Mouse (Mus musculus) heart, postnatal 0 days (tissue): ENCODE data around the gene Ctcf. TPM values are rescaled to one million over a fixed set of nuclear protein-coding genes. Genes with fewer than 3 reads are reported as not detected.

Experiments used
- ATAC-seq: fragments of 200-750 bp; cut with Nextera tagmentation; 2 replicates; pipeline ENCODE4 v1.8.0; 2017; ENCODE audit warnings: low read depth, moderate number of reproducible peaks, moderate library complexity; ENCODE audit not compliant: insufficient read depth
- DNase-seq: peaks from one replicate; pipeline ENCODE4 v3.0.0-alpha.2; 2016; ENCODE audit warnings: low spot score
- H3K27ac ChIP-seq: fragments of 300-500 bp; sonication (generic); 2 replicates; pipeline ENCODE4 v1.5.1; 2014; ENCODE audit warnings: low read depth, mild to moderate bottlenecking
- H3K27me3 ChIP-seq: fragments of 300-500 bp; sonication (generic); 2 replicates; pipeline ENCODE4 v1.6.1; 2014; ENCODE audit warnings: low read length, mixed read lengths; ENCODE audit not compliant: control insufficient read depth, insufficient read depth
- H3K36me3 ChIP-seq: fragments of 300-500 bp; sonication (generic); replicated peaks from 2 replicates; pipeline ENCODE4 v1.6.1; 2014; ENCODE audit warnings: low read length, mixed read lengths; ENCODE audit not compliant: control insufficient read depth, insufficient read depth
- H3K4me1 ChIP-seq: fragments of 300-500 bp; sonication (generic); 2 replicates; pipeline ENCODE4 v1.6.1; 2014; ENCODE audit warnings: antibody characterized with exemption; ENCODE audit not compliant: control insufficient read depth, insufficient read depth
- H3K4me2 ChIP-seq: fragments of 300-500 bp; sonication (generic); 2 replicates; pipeline ENCODE4 v1.6.1; 2014; ENCODE audit warnings: low read depth, mild to moderate bottlenecking, low read length, moderate library complexity
- H3K4me3 ChIP-seq: fragments of 300-500 bp; sonication (generic); 2 replicates; pipeline ENCODE4 v1.5.1; 2014; ENCODE audit warnings: low read depth, low read length
- H3K9ac ChIP-seq: fragments of 300-500 bp; sonication (generic); replicated peaks from 2 replicates; pipeline ENCODE4 v1.6.1; 2014; ENCODE audit warnings: low read depth, low read length, mixed read lengths
- H3K9me3 ChIP-seq: fragments of 300-500 bp; sonication (generic); replicated peaks from 2 replicates; pipeline ENCODE4 v1.6.1; 2016; ENCODE audit warnings: low read length; ENCODE audit not compliant: control insufficient read depth
- CTCF ChIP-seq: IDR thresholded peaks from 2 replicates; pipeline ENCODE4 v1.5.1; 2016; ENCODE audit warnings: antibody characterized with exemption, control low read depth, low read depth
- EP300 ChIP-seq: IDR thresholded peaks from 2 replicates; pipeline ENCODE4 v1.6.1; 2016; ENCODE audit warnings: antibody characterized with exemption, low read depth
- WGBS: fragments of 180-500 bp; shearing (Covaris S2); extraction: QIAGEN DNeasy Blood & Tissue Kit; methylation state at CpG from one replicate; pipeline ENCODE4 v1.1.7; 2014; 5-methylcytosine and 5-hydroxymethylcytosine counted together
- polyA plus RNA-seq: library from polyadenylated mRNA; unstranded; fragments of >200 nt; fragmentation: Nextera tagmentation; extraction: Ambion mirVana; gene quantifications from 2 replicates; pipeline ENCODE4 v1.2.1, GENCODE M21; 2015
- total RNA-seq: library from RNA; depleted of rRNA; stranded (reverse); fragments of >200 nt; gene quantifications from 2 replicates; pipeline ENCODE4 v1.2.3, GENCODE M21; 2014; ENCODE audit warnings: low replicate concordance; rRNA removed

The Ctcf gene
- 13.7 and 21.3 TPM in 2 replicates for total RNA-seq
- 42.0 and 42.3 TPM in 2 replicates for polyA plus RNA-seq

- no peaks in the 10 kb centered on the region for H3K9me3 ChIP-seq
- H3K9ac ChIP-seq = peak within 1 kb of the TSS; percentile 97
- peak within 1 kb of the TSS; percentile 71 for H3K4me2 ChIP-seq
- no peaks in the 10 kb centered on the region for H3K27me3 ChIP-seq
- peak within 1 kb of the TSS; percentile 83 for H3K4me3 ChIP-seq
- DNase-seq (peak; percentile 91), ATAC-seq (peak; percentile 92)
- H3K4me1 ChIP-seq = peaks cover 22% of the 10 kb centered on the region
- peak within 1 kb of the TSS; percentile 98 for H3K27ac ChIP-seq
- under 1% methylated on average over 64 of the region's 126 CpGs for WGBS
- no peaks in the 10 kb centered on the region for H3K36me3 ChIP-seq
- TF ChIP-seq EP300 (no peak), CTCF (no peak)
Measured at GRCm38 (mm10) chr8:105636018-105636962, at the start of gene Ctcf. Ctcf (plus strand) TSS chr8:105636568.

DNA sequence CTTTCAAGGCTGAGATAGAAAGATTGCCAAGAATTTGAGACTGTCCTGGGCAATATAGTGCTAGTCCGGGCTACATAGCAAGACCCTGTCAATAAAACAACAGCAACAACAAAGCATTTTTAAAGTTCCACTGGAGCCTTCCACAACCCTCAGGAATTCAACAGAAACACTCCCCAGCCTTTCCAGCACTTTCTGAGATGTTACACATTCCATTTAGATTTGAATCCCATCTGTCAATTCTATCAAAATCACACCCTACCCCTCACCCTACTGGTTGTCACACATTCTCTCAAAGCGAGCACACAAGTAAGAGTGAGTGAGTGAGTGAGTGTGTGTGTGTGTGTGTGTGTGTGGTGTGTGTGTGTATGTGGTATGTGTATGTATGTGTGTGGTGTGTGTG is 43.9 kb upstream of the Ctcf start:
- DNase-seq = no peak
- Histone ChIP-seq H3K4me1 (peaks cover 4% of the 10 kb centered on the region; the same call in 1 of the 2 replicates), H3K27me3 (0 out of 2 replicates have a peak, but pooled peaks cover 3% of the 10 kb centered on the region), H3K4me3 (no peak overlapping the region), H3K4me2 (no peak overlapping the region), H3K36me3 (no peaks in the 10 kb centered on the region), H3K27ac (no peak overlapping the region), H3K9ac (no peak overlapping the region), H3K9me3 (no peaks in the 10 kb centered on the region)
- ATAC-seq = no peak
- WGBS = 64% methylated on average over 2 of the region's 2 CpGs
- TF ChIP-seq CTCF (no peak), EP300 (no peak)

DNA sequence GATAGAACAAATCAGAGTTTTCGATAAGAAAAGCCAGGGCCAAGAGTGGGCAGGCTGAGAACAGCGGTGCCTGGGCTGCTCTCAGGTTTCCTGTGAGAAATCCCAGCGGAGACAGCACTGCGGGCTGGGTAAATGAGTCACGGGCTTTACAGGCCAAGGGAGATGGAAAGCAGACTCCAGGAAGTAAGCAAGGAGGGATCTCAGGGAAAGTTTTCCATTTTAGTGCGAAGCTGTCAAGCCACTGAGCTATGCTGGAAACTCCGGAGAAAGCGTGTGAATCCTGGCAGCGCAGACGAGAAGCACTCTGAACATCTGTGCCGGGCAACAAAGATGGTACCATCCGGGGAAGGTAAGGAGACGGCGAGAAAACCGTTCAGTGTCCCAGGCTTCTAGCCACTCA is 42.5 kb upstream of the Ctcf start:
- H3K9ac ChIP-seq = peak overlapping the region; percentile 2; the same call in 1 of the 2 replicates
- 9% methylated on average over 15 of the region's 15 CpGs for WGBS
- peak overlapping the region; percentile 25 for H3K4me3 ChIP-seq
- peak; percentile 76 for DNase-seq
- peak overlapping the region; percentile 78 for H3K27ac ChIP-seq
- no peaks in the 10 kb centered on the region for H3K36me3 ChIP-seq
- H3K4me2 ChIP-seq = peak overlapping the region; percentile 49
- H3K9me3 ChIP-seq = no peaks in the 10 kb centered on the region
- ATAC-seq = peak; percentile 52
- H3K27me3 ChIP-seq = 0 out of 2 replicates have a peak, but pooled peaks cover 3% of the 10 kb centered on the region
- TF ChIP-seq EP300 (no peak), CTCF (no peak)
- peaks cover 4% of the 10 kb centered on the region; the same call in 1 of the 2 replicates for H3K4me1 ChIP-seq

GRCm38 (mm10) chr8:105594451-105595242 is 41.7 kb upstream of the Ctcf start:
- H3K27ac ChIP-seq = peak overlapping the region; percentile 78
- peak overlapping the region; percentile 49 for H3K4me2 ChIP-seq
- peak overlapping the region; percentile 2; the same call in 1 of the 2 replicates for H3K9ac ChIP-seq
- no peaks in the 10 kb centered on the region for H3K9me3 ChIP-seq
- TF ChIP-seq CTCF = no peak
- no peak for TF ChIP-seq EP300
- H3K27me3 ChIP-seq = 0 out of 2 replicates have a peak, but pooled peaks cover 3% of the 10 kb centered on the region
- no peaks in the 10 kb centered on the region for H3K36me3 ChIP-seq
- WGBS = 65% methylated on average over 18 of the region's 18 CpGs
- H3K4me3 ChIP-seq = peak overlapping the region; percentile 25
- DNase-seq (no peak), ATAC-seq (no peak)
- H3K4me1 ChIP-seq = peaks cover 4% of the 10 kb centered on the region; the same call in 1 of the 2 replicates
